In genomic region chr2:148406160-148406970, GRCm38 (mm10) we compare ENCODE assay signal across 8 mouse cellular contexts. TPM values are rescaled to one million over a fixed set of nuclear protein-coding genes. Genes with fewer than 3 reads are reported as not detected.
DNase-seq lines count a peak whose midpoint lies in the region; ATAC-seq lines count a peak whose summit lies in the region.
"Had no signal": no experiment of that assay in that cellular context is flagged by ENCODE, and none has a peak within 500 bp of the region (broad histone marks: within the 10 kb centered on the region; RNA-seq: fewer than 3 reads in every experiment).

No protein-coding gene starts in this region.

- DNase-seq in 3T3-L1 (ENCODE audit: low read depth, low spot score) (peak; percentile 61), NIH3T3 (ENCODE audit: low read depth) (peak; percentile 62)
- DNase-seq in forebrain, embryonic 10.5 days (ENCODE audit: extremely low spot score, low spot score) = peak; percentile 39
- peak; percentile 17 to 18 for DNase-seq in thymus, adult 18-20 months

- H3K9ac ChIP-seq in hindbrain, embryonic 15.5 days = 0 out of 2 replicates have a peak overlapping the region, but pooled peaks have one; percentile 19
- no peak overlapping the region for H3K9ac ChIP-seq in liver, embryonic 12.5 days
- H3K9ac ChIP-seq in midbrain, embryonic 16.5 days (ENCODE audit: low read depth, low read length) = peak overlapping the region; percentile 46; the same call in 1 of the 2 replicates

- peaks cover 62% of the 10 kb centered on the region for H3K27me3 ChIP-seq in forebrain, embryonic 10.5 days (ENCODE audit: poor library complexity, severe bottlenecking)
- H3K27me3 ChIP-seq in hindbrain, embryonic 15.5 days = peaks cover 58% of the 10 kb centered on the region
- H3K27me3 ChIP-seq in liver, embryonic 12.5 days (replicated peaks) = peaks cover 42% of the 10 kb centered on the region
- H3K27me3 ChIP-seq in midbrain, embryonic 16.5 days (ENCODE audit: control insufficient read depth, insufficient read depth, low read depth, low read length) = peaks cover 44% of the 10 kb centered on the region

- no peaks in the 10 kb centered on the region for H3K36me3 ChIP-seq in forebrain, embryonic 10.5 days (replicated peaks)
- H3K36me3 ChIP-seq in hindbrain, embryonic 15.5 days = no peaks in the 10 kb centered on the region
- H3K36me3 ChIP-seq in liver, embryonic 12.5 days = no peaks in the 10 kb centered on the region
- no peaks in the 10 kb centered on the region for H3K36me3 ChIP-seq in midbrain, embryonic 16.5 days (ENCODE audit: control insufficient read depth, insufficient read depth, low read length)

- H3K4me2 ChIP-seq in hindbrain, embryonic 15.5 days = peak overlapping the region; percentile 60
- peak overlapping the region; percentile 68 for H3K4me2 ChIP-seq in liver, embryonic 12.5 days
- H3K4me2 ChIP-seq in midbrain, embryonic 16.5 days (ENCODE audit: low read length) = peak overlapping the region; percentile 65

- peak; percentile 19; the same call in 1 of the 2 replicates for ATAC-seq in hindbrain, embryonic 15.5 days (ENCODE audit: low FRiP score, low read depth)
- no peak for ATAC-seq in liver, embryonic 12.5 days
- ATAC-seq in midbrain, embryonic 16.5 days = peak; percentile 36; the same call in 1 of the 2 replicates

- H3K4me3 ChIP-seq in forebrain, embryonic 10.5 days = peak overlapping the region; percentile 50
- H3K4me3 ChIP-seq in hindbrain, embryonic 15.5 days = peak overlapping the region; percentile 41
- peak overlapping the region; percentile 43 for H3K4me3 ChIP-seq in liver, embryonic 12.5 days
- H3K4me3 ChIP-seq in midbrain, embryonic 16.5 days (ENCODE audit: low read depth, low read length) = peak overlapping the region; percentile 36
- H3K4me3 ChIP-seq: erythroblast, embryonic 14.5 days had no signal

- H3K27ac ChIP-seq in forebrain, embryonic 10.5 days = no peak overlapping the region
- H3K27ac ChIP-seq in hindbrain, embryonic 15.5 days (replicated peaks) = no peak overlapping the region
- no peak overlapping the region for H3K27ac ChIP-seq in liver, embryonic 12.5 days
- H3K27ac ChIP-seq in midbrain, embryonic 16.5 days (ENCODE audit: low read length) = no peak overlapping the region

- peaks cover 38% of the 10 kb centered on the region for H3K4me1 ChIP-seq in forebrain, embryonic 10.5 days
- peaks cover 29% of the 10 kb centered on the region for H3K4me1 ChIP-seq in hindbrain, embryonic 15.5 days (replicated peaks)
- peaks cover 25% of the 10 kb centered on the region for H3K4me1 ChIP-seq in liver, embryonic 12.5 days
- peaks cover 23% of the 10 kb centered on the region for H3K4me1 ChIP-seq in midbrain, embryonic 16.5 days (ENCODE audit: control insufficient read depth, insufficient read depth, low read length)

- H3K9me3 ChIP-seq in forebrain, embryonic 10.5 days = no peaks in the 10 kb centered on the region
- H3K9me3 ChIP-seq in hindbrain, embryonic 15.5 days = no peaks in the 10 kb centered on the region
- H3K9me3 ChIP-seq in liver, embryonic 12.5 days (replicated peaks) = no peaks in the 10 kb centered on the region
- no peaks in the 10 kb centered on the region for H3K9me3 ChIP-seq in midbrain, embryonic 16.5 days (replicated peaks; ENCODE audit: control insufficient read depth, low read length, poor library complexity, severe bottlenecking)

- WGBS in forebrain, embryonic 10.5 days = 10% methylated on average over 34 of the region's 34 CpGs
- WGBS in hindbrain, embryonic 15.5 days = 13% methylated on average over 34 of the region's 34 CpGs
- 21% methylated on average over 34 of the region's 34 CpGs for WGBS in liver, embryonic 12.5 days (ENCODE audit: insufficient replicate concordance)
- 6% methylated on average over 34 of the region's 34 CpGs for whole genome bisulfite sequencing in midbrain, embryonic 16.5 days

RNA-seq across cellular contexts. Expression of gene Thbd, which starts 1.6 kb away (rescaled TPM):
- polyA plus RNA-seq in forebrain, embryonic 10.5 days (2016; fragmentation: Nextera tagmentation; extraction: Ambion mirVana) = 4.1 and 4.8 TPM in 2 replicates
- polyA plus RNA-seq in hindbrain, embryonic 15.5 days (2015; fragmentation: Nextera tagmentation; extraction: Ambion mirVana) = 9.0 and 14.4 TPM in 2 replicates
- polyA plus RNA-seq in liver, embryonic 12.5 days (2016; fragmentation: Nextera tagmentation; extraction: Ambion mirVana) = 3.2 and 3.7 TPM in 2 replicates
- polyA plus RNA-seq in midbrain, embryonic 16.5 days (2015; fragmentation: Nextera tagmentation; extraction: Ambion mirVana) = 8.2 and 10.0 TPM in 2 replicates
- polyA plus RNA-seq: erythroblast, embryonic 14.5 days had no signal

RNA-seq across cellular contexts. Expression of gene Sstr4, which starts 11.2 kb away (rescaled TPM):
- 1.1 TPM in 2 replicates for polyA plus RNA-seq in forebrain, embryonic 10.5 days (2016; fragmentation: Nextera tagmentation; extraction: Ambion mirVana)
- 3.9 and 4.4 TPM in 2 replicates for polyA plus RNA-seq in hindbrain, embryonic 15.5 days (2015; fragmentation: Nextera tagmentation; extraction: Ambion mirVana)
- 0.25 and 0.30 TPM in 2 replicates for polyA plus RNA-seq in liver, embryonic 12.5 days (2016; fragmentation: Nextera tagmentation; extraction: Ambion mirVana)
- polyA plus RNA-seq in midbrain, embryonic 16.5 days (2015; fragmentation: Nextera tagmentation; extraction: Ambion mirVana) = 4.3 and 4.4 TPM in 2 replicates
- polyA plus RNA-seq: erythroblast, embryonic 14.5 days had no signal

RNA-seq across cellular contexts. Expression of gene Cd93, which starts 37.0 kb away (rescaled TPM):
- polyA plus RNA-seq in forebrain, embryonic 10.5 days (2016; fragmentation: Nextera tagmentation; extraction: Ambion mirVana) = 5.0 and 5.1 TPM in 2 replicates
- polyA plus RNA-seq in hindbrain, embryonic 15.5 days (2015; fragmentation: Nextera tagmentation; extraction: Ambion mirVana) = 8.0 and 8.8 TPM in 2 replicates
- polyA plus RNA-seq in liver, embryonic 12.5 days (2016; fragmentation: Nextera tagmentation; extraction: Ambion mirVana) = 3.2 and 3.3 TPM in 2 replicates
- polyA plus RNA-seq in midbrain, embryonic 16.5 days (2015; fragmentation: Nextera tagmentation; extraction: Ambion mirVana) = 7.2 and 7.4 TPM in 2 replicates
